Mouse (Mus musculus) frontal cortex, postnatal 36 days (tissue): Measurements from ENCODE around the gene Amz2.
"Not testable (repeated sequence)": the region's sequence is repeated elsewhere in the genome, so short reads cannot be mapped to it uniquely, and the experiment has no call there.

ENCODE experiments used
- DNase-seq, 2 experiments: peaks; one replicate each; pipeline ENCODE4 v3.0.0; 2022; ENCODE audit warnings: low spot score in 2 of 2

Gene Amz2

GRCm38 (mm10) chr11:109470921-109471861 is 45.4 kb downstream of the Amz2 start:
- no peak for DNase-seq

DNA sequence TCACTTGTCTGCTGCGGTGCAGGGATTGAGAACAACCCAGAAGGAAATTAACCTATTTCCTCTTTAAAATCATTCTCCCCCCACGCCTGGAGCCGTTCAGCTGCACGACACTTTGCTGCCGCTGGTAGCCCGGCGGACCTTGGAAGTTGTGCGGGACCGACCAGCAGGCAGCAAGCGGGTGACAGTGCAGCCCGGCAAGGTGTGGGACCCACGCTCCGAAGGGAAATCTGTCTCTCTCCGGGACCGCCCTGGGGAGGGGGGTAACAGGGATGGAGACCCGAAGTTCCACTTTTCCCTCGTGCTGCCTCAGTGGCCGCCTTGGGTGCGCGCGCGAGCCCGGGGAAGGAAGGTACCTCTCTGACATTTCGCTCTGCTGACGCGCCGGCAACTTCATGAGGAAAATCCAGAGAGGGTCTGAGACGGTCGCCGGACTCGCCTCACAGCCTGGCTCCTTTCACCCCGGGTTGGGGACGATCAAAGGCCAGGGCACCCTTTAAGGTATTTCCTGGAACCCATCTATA is 46.5 kb downstream of the Amz2 start:
- no peak for DNase-seq

DNA sequence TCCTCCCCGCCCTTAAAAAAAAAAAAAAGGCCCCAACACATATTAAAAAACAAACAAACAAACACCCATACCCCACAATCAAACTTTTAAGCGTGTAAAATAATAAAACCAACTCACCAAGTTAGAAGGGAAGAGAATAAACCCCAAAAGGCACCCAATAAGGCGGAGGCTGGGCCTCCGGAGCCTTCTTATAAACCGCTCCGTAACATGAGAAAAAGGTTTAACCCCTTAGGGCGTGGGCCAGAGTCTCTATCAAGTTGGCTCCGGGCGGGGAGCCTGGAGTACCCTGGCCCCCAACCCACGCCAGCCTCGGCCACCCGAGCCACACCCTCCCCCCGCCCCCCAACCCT is 47.0 kb downstream of the Amz2 start:
- DNase-seq, result no peak

DNA sequence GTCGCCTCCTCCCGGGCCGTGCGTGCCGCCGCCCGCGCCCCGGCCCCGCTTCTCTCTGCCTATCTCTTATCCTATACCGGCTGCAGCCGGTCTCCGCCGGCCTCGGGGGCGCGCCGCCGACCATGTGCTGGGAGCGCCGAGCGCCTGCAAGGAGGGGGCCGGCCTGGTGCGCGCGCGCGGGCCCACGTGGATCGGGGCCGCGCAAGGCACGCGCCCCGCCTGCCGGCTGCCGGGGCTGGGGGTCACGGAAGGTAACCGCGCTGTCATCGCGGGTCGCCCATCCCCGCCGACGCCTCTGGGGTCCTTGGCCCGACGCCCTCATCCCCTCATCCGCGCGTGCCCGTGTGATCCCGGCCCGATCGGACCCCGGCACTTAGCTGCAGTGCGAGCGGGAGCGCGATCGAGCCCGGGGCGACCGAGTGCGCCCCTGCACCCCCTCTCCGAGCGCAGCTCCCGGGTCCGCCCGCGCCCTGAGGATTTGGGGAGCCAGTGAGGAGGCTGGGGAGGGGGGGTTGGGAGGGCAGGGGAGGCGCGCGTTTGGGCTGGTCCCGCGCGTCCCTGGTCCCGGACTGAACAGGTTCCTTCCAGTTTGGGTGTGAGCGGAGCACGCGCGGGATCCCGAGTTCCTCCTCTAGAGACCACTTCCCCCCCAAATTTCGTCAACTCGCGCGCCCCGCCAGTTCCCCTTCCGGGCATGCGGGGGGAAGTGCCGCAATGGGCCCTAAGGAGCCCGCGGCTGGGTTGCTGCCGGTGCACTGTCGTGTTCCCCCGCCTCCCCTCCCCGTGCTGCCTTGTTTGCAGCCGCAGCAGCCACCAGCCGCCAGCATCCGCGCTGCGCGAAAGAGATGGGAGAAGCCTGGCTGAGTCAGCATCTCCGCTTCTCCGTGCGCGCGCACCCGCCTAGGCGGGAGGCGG is 47.7 kb downstream of the Amz2 start, which contains the start of the genes Arsg and Slc16a6:
Gene Arsg (plus strand): TSS at position 204 of the 915 bp plus-strand sequence.
Gene Slc16a6 (minus strand): TSS at position 428 of the 915 bp plus-strand sequence.
- DNase-seq, result peak; percentile 83 to 86

DNA sequence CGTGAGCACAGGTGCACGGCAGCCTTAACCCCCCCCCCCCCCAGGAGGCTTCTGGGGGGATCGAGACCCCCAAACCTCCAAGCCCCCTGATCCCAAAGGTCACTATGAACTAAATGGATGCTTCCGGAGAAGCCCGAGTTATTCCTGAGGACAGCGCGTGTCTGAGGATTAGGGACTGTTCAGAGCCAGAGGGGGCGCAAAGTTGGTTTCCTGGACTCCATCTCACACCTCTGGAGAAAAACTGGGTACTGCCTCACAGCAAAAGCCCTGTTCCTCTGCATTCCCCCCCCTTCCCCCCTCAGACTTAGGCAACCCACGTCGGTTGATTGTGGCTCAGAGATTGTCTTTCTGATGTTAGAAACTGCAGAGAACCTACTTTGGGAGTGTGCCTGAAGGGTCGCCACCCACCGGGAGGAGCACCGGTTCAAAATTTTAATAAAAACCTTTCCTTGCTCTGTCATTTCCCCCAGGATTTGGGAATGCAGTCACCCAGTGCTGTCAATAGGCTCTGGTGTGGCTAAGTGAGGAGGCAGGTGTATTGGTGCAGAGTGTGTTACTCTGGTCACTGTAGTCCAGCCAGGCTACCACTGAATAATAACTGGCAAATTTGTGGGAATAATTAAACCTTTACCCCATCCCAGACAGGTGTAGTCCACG is 48.5 kb downstream of the Amz2 start:
- no peak for DNase-seq

- no peak for DNase-seq
These were observed 49.1 kb downstream of the Amz2 start for GRCm38 (mm10) chr11:109474836-109475235.

DNA sequence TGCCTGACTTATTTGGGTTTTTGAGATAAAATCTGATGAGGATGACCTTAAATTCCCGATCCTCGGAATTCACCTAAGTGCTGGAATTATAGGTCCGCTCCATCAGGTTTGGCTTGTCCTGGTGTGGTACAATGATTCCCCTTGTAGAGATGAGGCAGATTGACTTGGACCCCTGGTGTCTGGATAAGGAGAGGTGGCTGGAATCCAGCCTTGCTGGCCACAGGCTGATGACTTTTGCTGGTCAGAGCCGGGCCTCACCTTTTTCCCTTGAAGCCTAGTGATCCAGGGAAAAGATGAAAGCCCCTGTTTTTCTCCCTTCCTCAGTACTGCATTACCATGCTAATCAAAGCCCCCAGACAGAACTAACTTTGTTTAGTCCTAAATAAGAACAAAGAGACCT is 50.0 kb downstream of the Amz2 start:
- DNase-seq, result no peak

- no peak for DNase-seq
These were observed 50.5 kb downstream of the Amz2 start for GRCm38 (mm10) chr11:109476241-109476640.

- no peak for DNase-seq
These were observed 50.9 kb downstream of the Amz2 start for GRCm38 (mm10) chr11:109476653-109477052.

GRCm38 (mm10) chr11:109477606-109478380 is 52.0 kb downstream of the Amz2 start:
- DNase-seq, result no peak

GRCm38 (mm10) chr11:109479575-109480285 is 54.0 kb downstream of the Amz2 start:
- no peak for DNase-seq

GRCm38 (mm10) chr11:109480440-109480839 is 54.7 kb downstream of the Amz2 start:
- DNase-seq, result no peak

- DNase-seq, result peak; percentile 35 to 40
These were observed 59.8 kb downstream of the Amz2 start for GRCm38 (mm10) chr11:109485398-109486045.

- DNase-seq, result no peak
These were observed 61.4 kb downstream of the Amz2 start for GRCm38 (mm10) chr11:109487111-109487510.

GRCm38 (mm10) chr11:109487991-109488684 is 62.4 kb downstream of the Amz2 start:
- DNase-seq, result no peak

DNA sequence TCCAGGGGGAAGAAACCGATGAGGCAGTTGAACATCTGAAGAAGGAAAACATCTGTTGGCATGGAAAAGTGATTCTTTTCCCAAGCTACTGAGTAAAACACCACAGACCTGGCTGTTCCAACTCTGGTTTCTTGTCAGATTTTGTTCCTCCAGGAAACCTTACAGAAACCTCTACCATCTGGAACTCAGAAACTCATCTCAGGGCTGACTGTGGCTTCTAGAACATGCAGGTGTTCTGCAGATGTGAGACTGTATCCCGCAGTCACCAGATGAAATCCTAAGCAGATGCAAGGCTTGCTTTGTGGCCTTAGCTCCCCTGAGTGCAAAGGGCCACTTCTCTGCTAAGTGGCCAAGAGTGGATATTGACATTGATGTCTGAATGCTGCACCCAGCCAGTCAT is 64.0 kb downstream of the Amz2 start:
- DNase-seq, result no peak

DNA sequence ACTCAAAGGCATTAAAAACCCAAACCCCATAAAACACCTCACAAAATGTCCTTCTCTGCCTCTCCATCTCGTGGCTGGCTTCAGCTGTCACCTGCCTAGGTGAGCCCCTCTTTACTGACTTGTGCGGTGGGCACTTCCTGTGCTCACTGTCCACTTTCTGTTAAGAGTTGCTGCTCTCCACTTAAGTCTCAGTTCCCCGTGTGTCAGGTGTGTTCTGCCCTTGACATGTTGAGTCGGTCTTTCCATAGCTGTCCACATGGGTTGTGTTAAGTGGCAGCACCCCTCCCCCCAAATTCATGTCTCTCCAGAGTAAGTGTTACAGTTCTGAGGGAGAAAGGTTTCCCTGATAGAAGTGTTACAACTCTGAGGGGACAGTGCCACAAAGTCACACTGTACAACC is 66.1 kb downstream of the Amz2 start:
- no peak for DNase-seq

- DNase-seq, result not testable (repeated sequence)
These were observed 67.2 kb downstream of the Amz2 start for GRCm38 (mm10) chr11:109492847-109493464.
